Mouse (Mus musculus) myocyte (in vitro differentiated cells): ENCODE measurements around the gene Frmd8. TPM values are rescaled to one million over a fixed set of nuclear protein-coding genes. Genes with fewer than 3 reads are reported as not detected.

Source experiments
- H3K27me3 ChIP-seq: one replicate; pipeline ENCODE4 v1.6.1; 2011; ENCODE audit not compliant: control insufficient read depth, insufficient read depth, insufficient read length
- H3K36me3 ChIP-seq: one replicate; pipeline ENCODE4 v1.6.1; 2011; ENCODE audit not compliant: control insufficient read depth, insufficient read depth
- H3K4me2 ChIP-seq: one replicate; pipeline ENCODE4 v1.6.1; 2011; ENCODE audit warnings: low read depth, control low read depth
- H3K4me3 ChIP-seq: one replicate; pipeline ENCODE4 v1.5.1; 2011; ENCODE audit warnings: mild to moderate bottlenecking, control low read depth, moderate library complexity
- H3K79me2 ChIP-seq: one replicate; pipeline ENCODE4 v1.6.1; 2011; ENCODE audit not compliant: control insufficient read depth, insufficient read depth
- H3ac ChIP-seq: one replicate; pipeline ENCODE4 v1.6.1; 2011; ENCODE audit not compliant: control insufficient read depth, insufficient read length
- CEBPB ChIP-seq: IDR thresholded peaks from 2 replicates; pipeline ENCODE4 v1.6.1; 2011; ENCODE audit warnings: mild to moderate bottlenecking, moderate library complexity; ENCODE audit not compliant: poor library complexity, insufficient read depth, severe bottlenecking
- E2F4 ChIP-seq: IDR thresholded peaks from one replicate; pipeline ENCODE4 v1.6.1; 2011; ENCODE audit warnings: mild to moderate bottlenecking, control low read depth, moderate library complexity; ENCODE audit not compliant: insufficient read depth
- MAX ChIP-seq: IDR thresholded peaks from one replicate; pipeline ENCODE4 v1.6.1; 2011; ENCODE audit warnings: low read depth, mild to moderate bottlenecking, control low read depth
- MYOD1 ChIP-seq, 3 experiments: IDR thresholded peaks; one replicate each; pipeline ENCODE4 v1.6.1; 2011; ENCODE audit warnings: control low read depth in 2 of 3, low read depth in 2 of 3, mild to moderate bottlenecking in 2 of 3, moderate library complexity in 1 of 3; ENCODE audit not compliant: insufficient read length in 2 of 3, control insufficient read depth in 1 of 3
- MYOG ChIP-seq, 3 experiments: IDR thresholded peaks; one replicate each; pipeline ENCODE4 v1.6.1; 2011; ENCODE audit warnings: control low read depth in 2 of 3, low read depth in 2 of 3, mild to moderate bottlenecking in 2 of 3; ENCODE audit not compliant: insufficient read length in 2 of 3, control insufficient read depth in 1 of 3, insufficient read depth in 1 of 3
- POLR2A ChIP-seq: IDR thresholded peaks from one replicate; pipeline ENCODE4 v1.6.1; 2011; ENCODE audit warnings: low read depth, mild to moderate bottlenecking, control low read depth, moderate library complexity; ENCODE audit not compliant: insufficient read length
- POLR2AphosphoS2 ChIP-seq: IDR thresholded peaks from one replicate; pipeline ENCODE4 v1.6.1; 2011; ENCODE audit warnings: low read depth, control low read depth; ENCODE audit not compliant: insufficient read length
- REST ChIP-seq: IDR thresholded peaks from one replicate; pipeline ENCODE4 v1.6.1; 2011; ENCODE audit warnings: mild to moderate bottlenecking, control low read depth, moderate library complexity; ENCODE audit not compliant: insufficient read depth, insufficient read length
- SRF ChIP-seq: IDR thresholded peaks from one replicate; pipeline ENCODE4 v1.6.1; 2011; ENCODE audit warnings: low read depth; ENCODE audit not compliant: control insufficient read depth, insufficient read length
- TCF12 ChIP-seq: IDR thresholded peaks from one replicate; pipeline ENCODE4 v1.6.1; 2011; ENCODE audit warnings: mild to moderate bottlenecking, control low read depth; ENCODE audit not compliant: poor library complexity, insufficient read depth, severe bottlenecking
- TCF3 ChIP-seq: IDR thresholded peaks from one replicate; pipeline ENCODE4 v1.6.1; 2011; ENCODE audit warnings: low read depth, control low read depth; ENCODE audit not compliant: insufficient read length
- USF1 ChIP-seq: IDR thresholded peaks from one replicate; pipeline ENCODE4 v1.6.1; 2011; ENCODE audit warnings: low read depth, mild to moderate bottlenecking, control low read depth, moderate library complexity
- polyA plus RNA-seq: library from polyadenylated mRNA; unstranded; fragments of >200 nt; fragmentation: generic; extraction: Trizol; gene quantifications from one replicate; pipeline ENCODE4 v1.2.1, GENCODE M21; 2012; ENCODE audit warnings: missing spikeins

Gene Frmd8
- polyA plus RNA-seq, 1 experiment = 22.3 TPM

DNA sequence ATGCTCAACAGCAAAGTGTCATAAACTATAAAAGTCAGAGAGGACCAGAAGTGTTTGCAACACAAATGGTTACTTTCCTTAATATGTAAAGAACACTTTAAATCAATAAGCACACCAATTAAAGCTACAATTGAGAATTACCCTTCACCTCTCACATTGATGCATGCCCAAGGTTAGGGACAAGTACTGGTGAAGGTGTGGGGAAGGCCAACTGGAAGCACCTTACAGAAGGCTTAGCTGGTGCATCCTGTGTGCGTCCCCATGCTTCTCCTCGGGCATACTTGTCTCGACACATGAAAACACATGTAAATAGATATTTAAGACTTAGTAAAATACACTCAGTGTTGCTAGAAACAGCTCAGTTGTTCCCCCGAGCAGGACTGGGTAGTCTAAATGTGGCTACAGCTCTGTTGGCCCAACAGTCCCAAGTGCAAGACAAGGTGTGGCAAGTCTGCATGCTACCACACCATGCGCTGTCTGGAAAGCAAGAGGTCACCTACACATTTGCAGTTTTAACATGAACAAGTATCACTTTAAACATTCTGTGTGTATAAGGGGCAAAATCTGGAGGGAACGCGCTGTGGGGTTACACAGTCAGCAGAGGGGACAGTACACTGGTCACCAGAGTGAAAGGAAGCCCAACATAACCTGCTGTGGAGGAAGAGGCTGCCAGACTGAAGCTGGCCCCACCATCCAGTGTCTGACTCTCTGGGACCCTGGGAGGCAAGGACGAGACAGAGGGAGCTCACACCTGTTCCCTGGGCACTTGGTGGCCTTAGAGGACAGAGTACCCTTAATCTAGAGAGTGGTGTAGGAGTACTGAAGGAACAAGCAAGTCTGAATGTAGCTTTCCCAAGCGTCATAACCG, 39.8 kb downstream of the Frmd8 start:
- no peak overlapping the region for H3K4me3 ChIP-seq
- H3K4me2 ChIP-seq = peak overlapping the region; percentile 87
- peaks cover 58% of the 10 kb centered on the region for H3K79me2 ChIP-seq
- TF ChIP-seq TCF3 (no peak), MYOD1 (IDR thresholded peaks at IDR 0.05; ENCODE audit: control insufficient read depth in 1 of 3, insufficient read length in 2 of 3, low read depth in 2 of 3) (peak in 2 of 3 experiments; percentile 54 to 65), USF1 (no peak), MAX (no peak), POLR2A (peak; percentile 77), REST (no peak), MYOG (IDR thresholded peaks at IDR 0.05; ENCODE audit: control insufficient read depth in 1 of 3, insufficient read depth in 1 of 3, insufficient read length in 2 of 3, low read depth in 2 of 3) (peak in 1 of 3 experiments; percentile 64), POLR2AphosphoS2 (peak; percentile 97)
- no peak overlapping the region for H3ac ChIP-seq
- no peaks in the 10 kb centered on the region for H3K36me3 ChIP-seq
- no peaks in the 10 kb centered on the region for H3K27me3 ChIP-seq

DNA sequence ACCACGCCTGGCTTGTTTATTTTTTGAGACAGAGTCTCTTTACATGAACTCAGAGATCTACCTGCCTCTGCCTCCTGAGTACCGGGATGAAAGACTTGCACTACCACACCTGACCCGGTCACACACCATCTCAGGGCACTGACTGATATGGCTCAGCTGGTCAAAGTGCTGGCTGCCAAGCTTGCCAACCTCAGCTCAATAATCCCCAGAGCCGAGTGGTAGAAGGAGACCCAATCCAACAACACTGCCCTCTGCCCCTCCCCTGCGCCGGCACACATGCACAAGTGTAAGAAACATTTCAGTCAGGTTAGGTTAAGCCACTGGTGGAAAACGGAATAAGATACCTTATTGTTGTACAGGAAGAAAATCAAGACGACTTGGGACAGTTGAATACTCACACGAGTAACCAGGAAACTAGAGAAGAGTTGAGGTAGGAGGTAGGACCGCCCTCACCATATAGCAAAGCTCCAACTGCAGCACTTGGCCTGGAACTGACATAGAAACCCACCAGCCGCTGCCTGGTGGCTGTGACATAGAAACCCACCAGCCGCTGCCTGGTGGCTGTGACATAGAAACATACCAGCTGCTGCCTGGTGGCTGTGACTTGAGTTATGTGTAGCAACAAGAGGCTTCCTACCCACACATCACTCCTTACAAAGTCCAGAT, 40.7 kb downstream of the Frmd8 start:
- TF ChIP-seq POLR2AphosphoS2 = peak; percentile 68
- peak; percentile 55 for TF ChIP-seq POLR2A
- TF ChIP-seq MYOD1 (IDR thresholded peaks at IDR 0.05; ENCODE audit: control insufficient read depth in 1 of 3, insufficient read length in 2 of 3, low read depth in 2 of 3) = peak in 1 of 3 experiments; percentile 9
- no peak for TF ChIP-seq E2F4
- Histone ChIP-seq H3ac (no peak overlapping the region), H3K4me3 (no peak overlapping the region), H3K79me2 (peaks cover 50% of the 10 kb centered on the region), H3K36me3 (no peaks in the 10 kb centered on the region), H3K4me2 (peak overlapping the region; percentile 87), H3K27me3 (no peaks in the 10 kb centered on the region)

DNA sequence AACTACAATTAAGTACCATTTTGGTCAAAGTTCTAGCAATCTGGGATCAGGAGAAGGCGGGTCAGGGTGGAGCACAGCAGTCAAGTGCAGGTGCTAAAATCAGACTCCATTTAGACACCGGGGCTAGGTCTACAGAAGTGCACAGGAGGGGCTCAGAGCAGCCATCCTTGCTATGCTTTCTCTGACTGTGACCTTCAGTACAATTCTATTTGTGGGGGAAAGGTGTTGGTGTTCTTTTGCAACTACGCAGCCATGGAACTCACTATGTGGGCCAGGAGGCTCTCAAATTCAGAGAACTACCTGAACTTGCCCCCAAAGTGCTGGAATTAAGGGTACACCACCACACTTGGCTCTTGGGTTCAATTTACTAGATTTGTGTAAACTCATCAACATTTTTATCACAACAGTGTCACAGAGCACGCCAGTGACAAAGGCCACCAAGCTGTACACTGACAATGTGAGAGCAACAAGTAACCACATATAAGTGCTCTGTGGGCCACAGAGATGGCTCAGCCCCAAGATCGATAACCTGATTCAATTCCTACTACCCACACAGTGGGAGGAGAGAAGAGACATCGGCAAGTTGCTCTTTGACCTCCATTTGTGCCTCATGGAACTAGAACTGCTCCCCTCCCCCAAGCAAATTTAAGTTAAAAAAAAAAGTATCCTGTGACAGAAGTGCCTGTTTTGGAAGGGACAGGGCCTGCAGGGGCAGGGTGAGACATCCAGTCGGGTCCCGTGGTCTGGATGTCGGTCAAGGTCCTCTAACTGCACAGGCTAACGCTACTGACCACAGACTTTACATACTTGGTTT, 41.6 kb downstream of the Frmd8 start:
- Histone ChIP-seq H3K36me3 (no peaks in the 10 kb centered on the region), H3ac (no peak overlapping the region), H3K4me2 (peak overlapping the region; percentile 87), H3K79me2 (peaks cover 41% of the 10 kb centered on the region), H3K27me3 (no peaks in the 10 kb centered on the region), H3K4me3 (no peak overlapping the region)
- TF ChIP-seq POLR2A (peak; percentile 49), POLR2AphosphoS2 (peak; percentile 88), E2F4 (no peak), MYOD1 (IDR thresholded peaks at IDR 0.05; ENCODE audit: control insufficient read depth in 1 of 3, insufficient read length in 2 of 3, low read depth in 2 of 3) (no peak), USF1 (no peak), TCF12 (no peak), REST (no peak), SRF (no peak)

DNA sequence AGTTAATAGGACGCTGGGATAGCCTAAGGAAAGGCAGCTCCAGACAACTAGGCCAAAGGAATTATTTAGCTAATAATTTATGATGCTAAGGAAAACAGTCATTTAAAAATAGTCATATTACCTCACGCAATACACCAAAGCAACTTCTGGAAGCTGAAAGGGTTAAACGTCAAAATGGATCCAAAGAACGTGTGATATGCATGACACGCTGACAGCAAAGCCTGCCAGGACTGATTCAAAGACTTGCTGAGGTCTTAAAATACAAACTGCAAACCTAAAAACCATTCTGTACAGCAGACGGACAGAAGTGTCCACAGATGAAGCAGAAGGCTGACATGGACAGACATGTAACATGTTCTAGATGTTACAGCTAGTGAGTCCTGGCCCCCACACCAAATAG, 42.7 kb downstream of the Frmd8 start:
- Histone ChIP-seq H3K36me3 (peaks cover 7% of the 10 kb centered on the region), H3K79me2 (peaks cover 31% of the 10 kb centered on the region), H3K4me3 (no peak overlapping the region), H3ac (no peak overlapping the region), H3K27me3 (no peaks in the 10 kb centered on the region), H3K4me2 (peak overlapping the region; percentile 87)
- TF ChIP-seq POLR2AphosphoS2 = peak; percentile 80
- TF ChIP-seq CEBPB = no peak

DNA sequence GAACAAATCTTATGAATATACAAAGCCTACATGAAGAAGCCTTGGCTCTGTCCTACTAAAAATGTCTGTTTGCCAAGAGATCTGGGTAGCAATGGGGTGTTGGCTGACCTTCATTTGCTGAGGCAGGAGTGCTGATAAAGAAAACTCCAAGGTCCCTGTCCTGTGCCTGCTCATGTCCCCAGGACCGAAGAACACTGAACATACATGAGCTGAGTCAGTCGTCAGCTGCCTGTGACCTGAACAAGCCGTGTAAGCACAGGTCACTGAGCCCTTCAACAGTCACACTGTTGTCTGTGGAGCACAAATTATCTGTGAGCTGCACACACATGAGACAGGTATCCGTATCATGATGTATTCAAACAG, 43.1 kb downstream of the Frmd8 start:
- Histone ChIP-seq H3K27me3 (no peaks in the 10 kb centered on the region), H3K79me2 (peaks cover 28% of the 10 kb centered on the region), H3K36me3 (peaks cover 11% of the 10 kb centered on the region), H3ac (no peak overlapping the region), H3K4me3 (no peak overlapping the region), H3K4me2 (peak overlapping the region; percentile 87)
- no peak for TF ChIP-seq E2F4
- TF ChIP-seq TCF12 = no peak
- no peak for TF ChIP-seq REST
- no peak for TF ChIP-seq CEBPB
- no peak for TF ChIP-seq MYOG (IDR thresholded peaks at IDR 0.05; ENCODE audit: control insufficient read depth in 1 of 3, insufficient read depth in 1 of 3, insufficient read length in 2 of 3, low read depth in 2 of 3)
- TF ChIP-seq POLR2A = peak; percentile 67
- TF ChIP-seq MYOD1 (IDR thresholded peaks at IDR 0.05; ENCODE audit: control insufficient read depth in 1 of 3, insufficient read length in 2 of 3, low read depth in 2 of 3) = no peak
- TF ChIP-seq USF1 = no peak
- TF ChIP-seq TCF3 = no peak
- TF ChIP-seq POLR2AphosphoS2 = peak; percentile 92
- no peak for TF ChIP-seq MAX
- TF ChIP-seq SRF = no peak
